Mouse (Mus musculus) liver, embryonic 12.5 days (tissue): ENCODE measurements around the gene Iqcc. TPM values are rescaled to one million over a fixed set of nuclear protein-coding genes. Genes with fewer than 3 reads are reported as not detected.
A peak's percentile ranks its signal among the peaks of the same experiment; 100 is the strongest.

ENCODE experiments used
- ATAC-seq: fragments of 200-750 bp; cut with Nextera tagmentation; 2 replicates; pipeline ENCODE4 v1.8.0; 2017; ENCODE audit warnings: moderate number of reproducible peaks, mild to moderate bottlenecking, moderate library complexity
- H3K27ac ChIP-seq: fragments of 300-500 bp; sonication (generic); 2 replicates; pipeline ENCODE4 v1.5.1; 2016; ENCODE audit warnings: mild to moderate bottlenecking
- H3K27me3 ChIP-seq: fragments of 300-500 bp; sonication (generic); replicated peaks from 2 replicates; pipeline ENCODE4 v1.6.1; 2016; ENCODE audit warnings: mild to moderate bottlenecking, moderate library complexity
- H3K36me3 ChIP-seq: fragments of 300-500 bp; sonication (generic); 2 replicates; pipeline ENCODE4 v1.6.1; 2016; ENCODE audit warnings: mild to moderate bottlenecking, moderate library complexity
- H3K4me1 ChIP-seq: fragments of 300-500 bp; sonication (generic); 2 replicates; pipeline ENCODE4 v1.6.1; 2016
- H3K4me2 ChIP-seq: fragments of 300-500 bp; sonication (generic); 2 replicates; pipeline ENCODE4 v1.6.1; 2016; ENCODE audit warnings: mild to moderate bottlenecking, moderate library complexity
- H3K4me3 ChIP-seq: fragments of 300-500 bp; sonication (generic); 2 replicates; pipeline ENCODE4 v1.5.1; 2016; ENCODE audit warnings: mild to moderate bottlenecking, moderate library complexity
- H3K9ac ChIP-seq: fragments of 300-500 bp; sonication (generic); 2 replicates; pipeline ENCODE4 v1.6.1; 2016; ENCODE audit warnings: mild to moderate bottlenecking, moderate library complexity
- H3K9me3 ChIP-seq: fragments of 300-500 bp; sonication (generic); replicated peaks from 2 replicates; pipeline ENCODE4 v1.6.1; 2016; ENCODE audit warnings: mild to moderate bottlenecking, moderate library complexity
- WGBS: fragments of 180-500 bp; shearing (Covaris S2); methylation state at CpG from one replicate; pipeline ENCODE4 v1.1.7; 2016; ENCODE audit not compliant: insufficient replicate concordance; 5-methylcytosine and 5-hydroxymethylcytosine counted together
- polyA plus RNA-seq: library from polyadenylated mRNA; unstranded; fragments of >200 nt; fragmentation: Nextera tagmentation; extraction: Ambion mirVana; gene quantifications from 2 replicates; pipeline ENCODE4 v1.2.1, GENCODE M21; 2016

Iqcc gene
- polyA plus RNA-seq, 1 experiment from 2014 or later: 14.7 TPM

GRCm38 (mm10) chr4:129633852-129634251 is 15.0 kb upstream of the Iqcc start:
- 44% methylated on average over 6 of the region's 6 CpGs for WGBS
- Histone ChIP-seq H3K27ac (peak overlapping the region; percentile 23; the same call in 1 of the 2 replicates), H3K4me3 (no peak overlapping the region), H3K27me3 (no peaks in the 10 kb centered on the region), H3K4me1 (peaks cover 37% of the 10 kb centered on the region), H3K4me2 (peak overlapping the region; percentile 19), H3K9ac (no peak overlapping the region), H3K9me3 (no peaks in the 10 kb centered on the region), H3K36me3 (peaks cover 98% of the 10 kb centered on the region)
- ATAC-seq: peak; percentile 80

- no peaks in the 10 kb centered on the region for H3K27me3 ChIP-seq
- H3K27ac ChIP-seq: no peak overlapping the region
- no peak overlapping the region for H3K9ac ChIP-seq
- H3K9me3 ChIP-seq: no peaks in the 10 kb centered on the region
- H3K4me1 ChIP-seq: peaks cover 30% of the 10 kb centered on the region
- no peak for ATAC-seq
- H3K36me3 ChIP-seq: peaks cover 100% of the 10 kb centered on the region
- H3K4me2 ChIP-seq: no peak overlapping the region
- H3K4me3 ChIP-seq: no peak overlapping the region
- WGBS: 89% methylated on average over 12 of the region's 12 CpGs
These were observed 13.0 kb upstream of the Iqcc start for GRCm38 (mm10) chr4:129631867-129632266.

GRCm38 (mm10) chr4:129630944-129631343 is 12.0 kb upstream of the Iqcc start:
- no peak overlapping the region for H3K9ac ChIP-seq
- H3K4me1 ChIP-seq: peaks cover 36% of the 10 kb centered on the region
- no peak for ATAC-seq
- no peaks in the 10 kb centered on the region for H3K27me3 ChIP-seq
- H3K4me3 ChIP-seq: no peak overlapping the region
- 82% methylated on average over 4 of the region's 4 CpGs for WGBS
- no peaks in the 10 kb centered on the region for H3K9me3 ChIP-seq
- H3K36me3 ChIP-seq: peaks cover 98% of the 10 kb centered on the region
- H3K27ac ChIP-seq: no peak overlapping the region
- H3K4me2 ChIP-seq: no peak overlapping the region

GRCm38 (mm10) chr4:129626035-129626434 is 7.1 kb upstream of the Iqcc start:
- no peak overlapping the region for H3K4me2 ChIP-seq
- no peaks in the 10 kb centered on the region for H3K9me3 ChIP-seq
- H3K4me3 ChIP-seq: no peak overlapping the region
- no peak overlapping the region for H3K9ac ChIP-seq
- no peak overlapping the region for H3K27ac ChIP-seq
- no peak for ATAC-seq
- H3K27me3 ChIP-seq: no peaks in the 10 kb centered on the region
- H3K36me3 ChIP-seq: peaks cover 50% of the 10 kb centered on the region
- H3K4me1 ChIP-seq: peaks cover 51% of the 10 kb centered on the region
- WGBS: 68% methylated on average over 6 of the region's 6 CpGs

GRCm38 (mm10) chr4:129625496-129625895 is 6.6 kb upstream of the Iqcc start:
- Histone ChIP-seq H3K27me3 (no peaks in the 10 kb centered on the region), H3K9me3 (no peaks in the 10 kb centered on the region), H3K4me3 (no peak overlapping the region), H3K27ac (peak overlapping the region; percentile 79), H3K36me3 (peaks cover 45% of the 10 kb centered on the region), H3K4me1 (peaks cover 54% of the 10 kb centered on the region), H3K9ac (no peak overlapping the region), H3K4me2 (peak overlapping the region; percentile 88)
- ATAC-seq: no peak
- WGBS: 40% methylated on average over 4 of the region's 4 CpGs

GRCm38 (mm10) chr4:129625029-129625370 is 6.1 kb upstream of the Iqcc start:
- Histone ChIP-seq H3K9me3 (no peaks in the 10 kb centered on the region), H3K36me3 (peaks cover 40% of the 10 kb centered on the region), H3K4me3 (peak overlapping the region; percentile 69), H3K27me3 (no peaks in the 10 kb centered on the region), H3K27ac (peak overlapping the region; percentile 79), H3K4me1 (peaks cover 54% of the 10 kb centered on the region), H3K9ac (peak overlapping the region; percentile 74), H3K4me2 (peak overlapping the region; percentile 88)
- WGBS: 3% methylated on average over 6 of the region's 6 CpGs
- ATAC-seq: no peak

GRCm38 (mm10) chr4:129624281-129625028 is 5.6 kb upstream of the Iqcc start:
- H3K4me1 ChIP-seq: peaks cover 56% of the 10 kb centered on the region
- H3K9ac ChIP-seq: peak overlapping the region; percentile 74
- ATAC-seq: peak; percentile 95
- peak overlapping the region; percentile 69 for H3K4me3 ChIP-seq
- peaks cover 35% of the 10 kb centered on the region for H3K36me3 ChIP-seq
- no peaks in the 10 kb centered on the region for H3K9me3 ChIP-seq
- H3K27me3 ChIP-seq: no peaks in the 10 kb centered on the region
- 2% methylated on average over 18 of the region's 18 CpGs for WGBS
- H3K27ac ChIP-seq: peak overlapping the region; percentile 79
- peak overlapping the region; percentile 88 for H3K4me2 ChIP-seq

- Histone ChIP-seq H3K27ac (peak within 1 kb of the TSS; percentile 79), H3K4me1 (peaks cover 60% of the 10 kb centered on the region), H3K9ac (peak within 1 kb of the TSS; percentile 74), H3K4me2 (peak within 1 kb of the TSS; percentile 88), H3K9me3 (no peaks in the 10 kb centered on the region), H3K27me3 (no peaks in the 10 kb centered on the region), H3K36me3 (peaks cover 27% of the 10 kb centered on the region), H3K4me3 (peak within 1 kb of the TSS; percentile 69)
- ATAC-seq: no peak
- 2% methylated on average over 10 of the region's 10 CpGs for WGBS
These were observed 4.8 kb upstream of the Iqcc start, which contains the start of gene Ccdc28b for GRCm38 (mm10) chr4:129623681-129624091. Gene Ccdc28b (minus strand): TSS chr4:129623947.

GRCm38 (mm10) chr4:129622803-129623535 is 4.1 kb upstream of the Iqcc start:
- H3K4me3 ChIP-seq: peak overlapping the region; percentile 69
- H3K4me1 ChIP-seq: peaks cover 67% of the 10 kb centered on the region
- peak overlapping the region; percentile 79 for H3K27ac ChIP-seq
- WGBS: 25% methylated on average over 8 of the region's 8 CpGs
- no peak for ATAC-seq
- H3K27me3 ChIP-seq: no peaks in the 10 kb centered on the region
- H3K9me3 ChIP-seq: no peaks in the 10 kb centered on the region
- H3K9ac ChIP-seq: peak overlapping the region; percentile 74
- peak overlapping the region; percentile 88 for H3K4me2 ChIP-seq
- H3K36me3 ChIP-seq: peaks cover 20% of the 10 kb centered on the region

- H3K27ac ChIP-seq: no peak overlapping the region
- H3K9ac ChIP-seq: peak overlapping the region; percentile 74; the same call in 1 of the 2 replicates
- H3K27me3 ChIP-seq: no peaks in the 10 kb centered on the region
- H3K4me2 ChIP-seq: peak overlapping the region; percentile 88; the same call in 1 of the 2 replicates
- no peak overlapping the region for H3K4me3 ChIP-seq
- ATAC-seq: no peak
- H3K36me3 ChIP-seq: peaks cover 16% of the 10 kb centered on the region
- no peaks in the 10 kb centered on the region for H3K9me3 ChIP-seq
- WGBS: 72% methylated on average over 11 of the region's 11 CpGs
- peaks cover 74% of the 10 kb centered on the region for H3K4me1 ChIP-seq
These were observed 3.4 kb upstream of the Iqcc start for GRCm38 (mm10) chr4:129622120-129622802.

- Histone ChIP-seq H3K4me1 (peaks cover 68% of the 10 kb centered on the region), H3K4me3 (no peak overlapping the region), H3K9me3 (no peaks in the 10 kb centered on the region), H3K27ac (no peak overlapping the region), H3K4me2 (no peak overlapping the region), H3K9ac (no peak overlapping the region), H3K36me3 (peaks cover 17% of the 10 kb centered on the region), H3K27me3 (no peaks in the 10 kb centered on the region)
- WGBS: 64% methylated on average over 8 of the region's 8 CpGs
- no peak for ATAC-seq
These were observed 2.5 kb upstream of the Iqcc start for GRCm38 (mm10) chr4:129621283-129621841.
